In genomic region chr7:145287410-145287809, GRCm38 (mm10) we compare ENCODE assay signal across 31 mouse cellular contexts. TPM values are rescaled to one million over a fixed set of nuclear protein-coding genes. Genes with fewer than 3 reads are reported as not detected.
DNase-seq lines count a peak whose midpoint lies in the region; ATAC-seq and TF ChIP-seq lines count a peak whose summit lies in the region.
"Had no signal": no experiment of that assay in that cellular context is flagged by ENCODE, and none has a peak within 500 bp of the region (broad histone marks: within the 10 kb centered on the region; RNA-seq: fewer than 3 reads in every experiment).

No protein-coding gene starts in this region.

- ATAC-seq in megakaryocyte-erythroid progenitor cell, adult 5-6 weeks (replicated peaks; ENCODE audit: low FRiP score, low TSS enrichment, poor library complexity, severe bottlenecking) = peak; percentile 64
- ATAC-seq: forebrain, embryonic 15.5 days; hindbrain, embryonic 16.5 days; midbrain, embryonic 13.5 days had no signal

- intact Hi-C loops in left cerebral cortex, postnatal 4 days (cut with DNase I) = no loop called here
- intact Hi-C loops in left cerebral cortex, postnatal 10 days (cut with DNase I) = no loop called here
- intact Hi-C loops in heart, postnatal 14 days (cut with DNase I) = no loop called here

- TF ChIP-seq POLR2A in cerebellum, adult 2 months (IDR thresholded peaks at IDR 0.05; ENCODE audit: borderline replicate concordance, insufficient read depth, low read length) = no peak

- peak; percentile 41 for DNase-seq in left cerebral cortex, postnatal 4 days
- DNase-seq in left cerebral cortex, postnatal 10 days (ENCODE audit: extremely low spot score in 1 of 2, low spot score in 2 of 2) = no peak
- peak; percentile 84 to 90 for DNase-seq in cerebellum, adult 2 months
- DNase-seq in cerebellum, postnatal 10 days = peak; percentile 83 to 86
- no peak for DNase-seq in gastrocnemius, postnatal 10 days
- DNase-seq in heart, postnatal 14 days = no peak
- DNase-seq: adrenal gland, postnatal 25 days; gastrocnemius, postnatal 36 days; kidney, adult 11 months; kidney, postnatal 4 days; thymus, adult 2 months; thymus, postnatal 4 days had no signal

- H3K4me3 ChIP-seq in cerebellum, adult 2 months (replicated peaks; ENCODE audit: insufficient read depth, low read depth, low read length) = no peak overlapping the region
- H3K4me3 ChIP-seq: embryonic facial prominence, embryonic 15.5 days; forebrain, embryonic 15.5 days; hindbrain, embryonic 10.5 days; kidney, embryonic 15.5 days; midbrain, embryonic 13.5 days had no signal

- TF ChIP-seq CTCF in cerebellum, adult 2 months (IDR thresholded peaks at IDR 0.05; ENCODE audit: borderline replicate concordance, insufficient read depth, low read depth, low read length) = no peak

- H3K4me1 ChIP-seq in cerebellum, adult 2 months (ENCODE audit: control insufficient read depth, insufficient read depth, low read length) = peaks cover 27% of the 10 kb centered on the region

- 16% methylated on average over 6 of the region's 6 CpGs for WGBS in cerebellum, adult 2 months

- peak overlapping the region; percentile 4 for H3K27ac ChIP-seq in cerebellum, adult 2 months (ENCODE audit: insufficient read depth, low read length)
- H3K27ac ChIP-seq: embryonic facial prominence, embryonic 15.5 days; forebrain, embryonic 15.5 days; hindbrain, embryonic 10.5 days; kidney, embryonic 15.5 days; midbrain, embryonic 13.5 days; stomach, postnatal 0 days had no signal

- H3K27me3 ChIP-seq in cerebellum, adult 2 months (ENCODE audit: control insufficient read depth, insufficient read depth, low read length) = no peaks in the 10 kb centered on the region
- H3K27me3 ChIP-seq: embryonic facial prominence, embryonic 15.5 days; forebrain, embryonic 15.5 days; kidney, embryonic 15.5 days; midbrain, embryonic 13.5 days had no signal

RNA-seq across cellular contexts. Expression of gene Tpcn2, which starts 3.6 kb away (rescaled TPM):
- 1 to 10 TPM; 4.7 to 5.0 TPM for total RNA-seq in left cerebral cortex, postnatal 4 days (2021)
- 1 to 10 TPM; 4.1 to 4.5 TPM for total RNA-seq in left cerebral cortex, postnatal 10 days (2021)
- 24.4 and 29.0 TPM in 2 replicates for polyA plus RNA-seq in cerebellum, adult 2 months (2012; rRNA removed)
- total RNA-seq in megakaryocyte-erythroid progenitor cell, adult 5-6 weeks (2014; fragmentation: Nextera tagmentation) = 17.2 and 19.8 TPM in 2 replicates
- 2.8 and 3.6 TPM in 2 replicates for total RNA-seq in megakaryocyte-erythroid progenitor cell, adult 5-6 weeks (2017)
- 1 to 10 TPM; 3.6 to 7.2 TPM for total RNA-seq in gastrocnemius, postnatal 10 days (2021)
- 1 to 10 TPM; 6.0 to 6.2 TPM for total RNA-seq in heart, postnatal 14 days (2021)

RNA-seq across cellular contexts. Expression of gene Mrgprf, which starts 13.2 kb away (rescaled TPM):
- total RNA-seq in left cerebral cortex, postnatal 4 days (2021) = 1 to 10 TPM; 2.2 to 3.0 TPM
- 1 to 10 TPM; 1.6 to 2.1 TPM for total RNA-seq in left cerebral cortex, postnatal 10 days (2021)
- polyA plus RNA-seq in cerebellum, adult 2 months (2012; rRNA removed) = 24.0 and 30.8 TPM in 2 replicates
- not detected in 2 replicates for total RNA-seq in megakaryocyte-erythroid progenitor cell, adult 5-6 weeks (2014; fragmentation: Nextera tagmentation)
- not detected in 2 replicates for total RNA-seq in megakaryocyte-erythroid progenitor cell, adult 5-6 weeks (2017)
- total RNA-seq in gastrocnemius, postnatal 10 days (2021) = 1 to 10 TPM; 5.6 to 9.3 TPM
- 1 to 10 TPM; 4.8 to 7.1 TPM for total RNA-seq in heart, postnatal 14 days (2021)
- total RNA-seq: common myeloid progenitor, adult 5-6 weeks; liver, adult 2 months; megakaryocyte, adult 5-6 weeks; monocyte, adult 5-6 weeks; neutrophil, adult 5-6 weeks had no signal

RNA-seq across cellular contexts. Expression of gene Mrgprd, which starts 27.2 kb away (rescaled TPM):
- not detected for total RNA-seq in left cerebral cortex, postnatal 4 days (2021)
- not detected for total RNA-seq in left cerebral cortex, postnatal 10 days (2021)
- not detected in 2 replicates for polyA plus RNA-seq in cerebellum, adult 2 months (2012; rRNA removed)
- total RNA-seq in megakaryocyte-erythroid progenitor cell, adult 5-6 weeks (2014; fragmentation: Nextera tagmentation) = not detected in 2 replicates
- not detected in 2 replicates for total RNA-seq in megakaryocyte-erythroid progenitor cell, adult 5-6 weeks (2017)
- total RNA-seq in gastrocnemius, postnatal 10 days (2021) = not detected
- not detected for total RNA-seq in heart, postnatal 14 days (2021)
- total RNA-seq: adrenal gland, postnatal 25 days; common myeloid progenitor, adult 5-6 weeks; gastrocnemius, postnatal 36 days; layer of hippocampus, postnatal 14 days; left cerebral cortex, adult 8-10 months; liver, adult 2 months; megakaryocyte, adult 5-6 weeks; monocyte, adult 5-6 weeks; neutrophil, adult 5-6 weeks had no signal
- polyA plus RNA-seq: embryonic facial prominence, embryonic 15.5 days; forebrain, embryonic 15.5 days; heart, embryonic 16.5 days; hindbrain, embryonic 10.5 days; kidney, embryonic 15.5 days; limb, embryonic 11.5 days; liver, adult 2 months; liver, embryonic 16.5 days; lung, embryonic 16.5 days; midbrain, embryonic 13.5 days; stomach, postnatal 0 days; thymus, adult 2 months had no signal

Comparison
In these comparisons a context has a peak if more than half of its experiments do, and no peak if none do; other contexts are left out.
1. DNase-seq: peak in left cerebral cortex, postnatal 4 days (single experiment), cerebellum, adult 2 months (2 of 2) and cerebellum, postnatal 10 days (2 of 2); none in left cerebral cortex, postnatal 10 days (0 of 2), gastrocnemius, postnatal 10 days (single experiment) and heart, postnatal 14 days (0 of 2).